ENCODE assay signal across 10 mouse cellular contexts in genomic region chr11:27219715-27220699, GRCm38 (mm10).
DNase-seq lines count a peak whose midpoint lies in the region; ATAC-seq and TF ChIP-seq lines count a peak whose summit lies in the region.
"Had no signal": no experiment of that assay in that cellular context is flagged by ENCODE, and none has a peak within 500 bp of the region (broad histone marks: within the 10 kb centered on the region; RNA-seq: fewer than 3 reads in every experiment).

No protein-coding gene starts in this region.

- no peaks in the 10 kb centered on the region for H3K27me3 ChIP-seq in lung, postnatal 0 days (replicated peaks; ENCODE audit: insufficient read depth, low read length)
- H3K27me3 ChIP-seq: liver, embryonic 13.5 days had no signal

- H3K4me3 ChIP-seq in lung, postnatal 0 days (ENCODE audit: low read depth, low read length) = no peak overlapping the region
- H3K4me3 ChIP-seq: liver, embryonic 13.5 days had no signal

- peak; percentile 62; the same call in 1 of the 2 replicates for ATAC-seq in frontal cortex, adult (ENCODE audit: low TSS enrichment)
- no peak for ATAC-seq in lung, postnatal 0 days
- peak; percentile 56 for ATAC-seq in granulocyte monocyte progenitor cell, adult 5-6 weeks (replicated peaks; ENCODE audit: poor library complexity, severe bottlenecking)

- no peak for TF ChIP-seq EP300 in lung, postnatal 0 days (IDR thresholded peaks at IDR 0.05)

- DNase-seq in frontal cortex, postnatal 14 days (ENCODE audit: low spot score in 2 of 2) = no peak
- peak; percentile 40 for DNase-seq in lung, postnatal 0 days (ENCODE audit: low spot score)
- DNase-seq in lung, postnatal 4 days = no peak
- peak; percentile 42 for DNase-seq in retina, postnatal 1 day
- DNase-seq in gastrocnemius, adult 8-10 months (ENCODE audit: low spot score in 2 of 2) = no peak
- DNase-seq in lung, postnatal 14 days = no peak
- DNase-seq: cerebellum, adult 11-12 months; liver, embryonic 13.5 days had no signal

- no peak overlapping the region for H3K4me2 ChIP-seq in lung, postnatal 0 days (replicated peaks; ENCODE audit: low read depth, low read length)
- H3K4me2 ChIP-seq: liver, embryonic 13.5 days had no signal

- 30% methylated on average over 6 of the region's 6 CpGs for WGBS in lung, postnatal 0 days

- no peaks in the 10 kb centered on the region for H3K9me3 ChIP-seq in lung, postnatal 0 days (ENCODE audit: low read length)
- H3K9me3 ChIP-seq: liver, embryonic 13.5 days had no signal

- no peaks in the 10 kb centered on the region for H3K36me3 ChIP-seq in lung, postnatal 0 days (ENCODE audit: insufficient read depth, low read length)
- H3K36me3 ChIP-seq: liver, embryonic 13.5 days had no signal

- H3K9ac ChIP-seq in lung, postnatal 0 days (replicated peaks; ENCODE audit: low read depth) = no peak overlapping the region
- H3K9ac ChIP-seq: liver, embryonic 13.5 days had no signal

- TF ChIP-seq CTCF in lung, postnatal 0 days (IDR thresholded peaks at IDR 0.05) = peak; percentile 47

- no peaks in the 10 kb centered on the region for H3K4me1 ChIP-seq in lung, postnatal 0 days (ENCODE audit: insufficient read depth, low read depth, low read length)
- H3K4me1 ChIP-seq: liver, embryonic 13.5 days had no signal

- no peak overlapping the region for H3K27ac ChIP-seq in lung, postnatal 0 days (ENCODE audit: low read length)
- H3K27ac ChIP-seq: liver, embryonic 13.5 days had no signal

Comparison
In these comparisons a context has a peak if more than half of its experiments do, and no peak if none do; other contexts are left out.
1. DNase-seq: peak in lung, postnatal 0 days (single experiment) and retina, postnatal 1 day (single experiment); none in frontal cortex, postnatal 14 days (0 of 2), lung, postnatal 4 days (0 of 2), gastrocnemius, adult 8-10 months (0 of 2) and lung, postnatal 14 days (single experiment).